Mouse (Mus musculus) bone marrow macrophage, adult 2 months (primary cell): ENCODE results near the gene Tle4.

Experiments
- CTCF ChIP-seq: IDR thresholded peaks from 2 replicates; pipeline ENCODE4 v1.5.1; 2012; ENCODE audit warnings: low read depth, mild to moderate bottlenecking, low read length, moderate library complexity
- POLR2A ChIP-seq: IDR thresholded peaks from 2 replicates; pipeline ENCODE4 v1.6.1; 2012; ENCODE audit warnings: mild to moderate bottlenecking, low read depth, low read length, borderline replicate concordance

DNA sequence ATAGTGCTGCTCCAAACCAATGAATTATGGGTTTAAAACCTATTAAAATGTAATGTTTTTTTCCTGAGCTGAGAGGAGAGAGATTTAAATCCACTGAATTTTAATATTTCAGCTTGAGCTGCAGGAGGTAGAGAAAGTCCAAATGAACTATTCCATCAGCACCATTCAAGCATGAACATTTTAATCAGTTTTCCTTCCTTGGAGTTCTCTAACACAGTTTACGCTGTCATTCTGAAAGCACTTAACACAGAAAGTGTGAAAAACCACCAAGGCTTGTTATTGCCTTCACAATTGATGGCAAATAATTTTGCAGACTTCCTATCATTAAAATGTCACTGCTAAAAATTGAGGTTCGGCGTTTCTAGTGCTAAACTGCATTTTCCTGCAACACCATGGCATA is 57.2 kb downstream of the Tle4 start:
- no peak for TF ChIP-seq POLR2A
- TF ChIP-seq CTCF = no peak
